Mouse (Mus musculus): ENCODE data around the gene Kpna6. TPM values are rescaled to one million over a fixed set of nuclear protein-coding genes. Genes with fewer than 3 reads are reported as not detected.

Kpna6 gene
- polyA plus RNA-seq, 1 experiment: 35.0 TPM

- WGBS: 42% methylated on average over 1 of the region's 1 CpGs
- no peak for DNase-seq
Measured at GRCm38 (mm10) chr4:129700216-129700615, 27.6 kb upstream of the Kpna6 start.

GRCm38 (mm10) chr4:129697191-129697590 lies 24.6 kb upstream of the Kpna6 start:
- TF ChIP-seq CTCF (conservative IDR thresholded peaks at IDR 0.05; ENCODE audit: insufficient read depth, insufficient read length, low read depth, low read length) (no peak), POLR2A (IDR thresholded peaks at IDR 0.05; ENCODE audit: low read depth, low read length) (no peak)
- Histone ChIP-seq H3K4me1 (ENCODE audit: control insufficient read depth, insufficient read depth, low read length) (peaks cover 4% of the 10 kb centered on the region; the same call in 1 of the 2 replicates), H3K36me3 (ENCODE audit: control insufficient read depth, insufficient read depth, low read length) (no peaks in the 10 kb centered on the region), H3K27me3 (replicated peaks; ENCODE audit: control insufficient read depth, insufficient read depth, low read length) (no peaks in the 10 kb centered on the region), H3K27ac (ENCODE audit: insufficient read depth, low read depth, low read length) (peak overlapping the region; percentile 47; the same call in 1 of the 2 replicates), H3K4me3 (ENCODE audit: insufficient read depth, low read depth, low read length) (no peak overlapping the region)
- WGBS: 84% methylated on average over 7 of the region's 7 CpGs
- no peak for DNase-seq

More at GRCm38 (mm10) chr4:129700216-129700615, 27.6 kb upstream of the Kpna6 start:
- H3K27ac ChIP-seq (ENCODE audit: insufficient read depth, low read depth, low read length): no peak overlapping the region
- H3K36me3 ChIP-seq (ENCODE audit: control insufficient read depth, insufficient read depth, low read length): no peaks in the 10 kb centered on the region; the same call in 1 of the 2 replicates
- H3K4me1 ChIP-seq (ENCODE audit: control insufficient read depth, insufficient read depth, low read length): peaks cover 4% of the 10 kb centered on the region; the same call in 1 of the 2 replicates
- H3K27me3 ChIP-seq (replicated peaks; ENCODE audit: control insufficient read depth, insufficient read depth, low read length): no peaks in the 10 kb centered on the region
- TF ChIP-seq POLR2A (IDR thresholded peaks at IDR 0.05; ENCODE audit: low read depth, low read length) (no peak), CTCF (conservative IDR thresholded peaks at IDR 0.05; ENCODE audit: insufficient read depth, insufficient read length, low read depth, low read length) (no peak)
- no peak overlapping the region for H3K4me3 ChIP-seq (ENCODE audit: insufficient read depth, low read depth, low read length)

GRCm38 (mm10) chr4:129696158-129696985 lies 23.8 kb upstream of the Kpna6 start, which contains the start of gene Tmem39b:
Tmem39b (minus strand) TSS chr4:129696838.
- peak; percentile 95 for DNase-seq
- no peak for TF ChIP-seq CTCF (conservative IDR thresholded peaks at IDR 0.05; ENCODE audit: insufficient read depth, insufficient read length, low read depth, low read length)
- no peak for TF ChIP-seq POLR2A (IDR thresholded peaks at IDR 0.05; ENCODE audit: low read depth, low read length)
- H3K36me3 ChIP-seq (ENCODE audit: control insufficient read depth, insufficient read depth, low read length): no peaks in the 10 kb centered on the region
- peaks cover 4% of the 10 kb centered on the region; the same call in 1 of the 2 replicates for H3K4me1 ChIP-seq (ENCODE audit: control insufficient read depth, insufficient read depth, low read length)
- no peaks in the 10 kb centered on the region for H3K27me3 ChIP-seq (replicated peaks; ENCODE audit: control insufficient read depth, insufficient read depth, low read length)
- 2% methylated on average over 55 of the region's 57 CpGs for WGBS
- H3K4me3 ChIP-seq (ENCODE audit: insufficient read depth, low read depth, low read length): peak within 1 kb of the TSS; percentile 64
- peak within 1 kb of the TSS; percentile 47 for H3K27ac ChIP-seq (ENCODE audit: insufficient read depth, low read depth, low read length)

GRCm38 (mm10) chr4:129695815-129696157 lies 23.2 kb upstream of the Kpna6 start:
- Histone ChIP-seq H3K36me3 (ENCODE audit: control insufficient read depth, insufficient read depth, low read length) (no peaks in the 10 kb centered on the region), H3K27me3 (replicated peaks; ENCODE audit: control insufficient read depth, insufficient read depth, low read length) (no peaks in the 10 kb centered on the region), H3K4me3 (ENCODE audit: insufficient read depth, low read depth, low read length) (peak overlapping the region; percentile 64), H3K4me1 (ENCODE audit: control insufficient read depth, insufficient read depth, low read length) (peaks cover 4% of the 10 kb centered on the region; the same call in 1 of the 2 replicates), H3K27ac (ENCODE audit: insufficient read depth, low read depth, low read length) (peak overlapping the region; percentile 29)
- TF ChIP-seq POLR2A (IDR thresholded peaks at IDR 0.05; ENCODE audit: low read depth, low read length): no peak
- TF ChIP-seq CTCF (conservative IDR thresholded peaks at IDR 0.05; ENCODE audit: insufficient read depth, insufficient read length, low read depth, low read length): no peak
- DNase-seq: no peak
- 10% methylated on average over 6 of the region's 6 CpGs for WGBS

GRCm38 (mm10) chr4:129684531-129684930 lies 12.0 kb upstream of the Kpna6 start:
- Histone ChIP-seq H3K36me3 (ENCODE audit: control insufficient read depth, insufficient read depth, low read length) (no peaks in the 10 kb centered on the region), H3K4me1 (ENCODE audit: control insufficient read depth, insufficient read depth, low read length) (peaks cover 16% of the 10 kb centered on the region; the same call in 1 of the 2 replicates), H3K27ac (ENCODE audit: insufficient read depth, low read depth, low read length) (peak overlapping the region; percentile 86), H3K27me3 (replicated peaks; ENCODE audit: control insufficient read depth, insufficient read depth, low read length) (no peaks in the 10 kb centered on the region), H3K4me3 (ENCODE audit: insufficient read depth, low read depth, low read length) (peak overlapping the region; percentile 40)
- WGBS: 53% methylated on average over 6 of the region's 6 CpGs
- DNase-seq: peak; percentile 76
- no peak for TF ChIP-seq POLR2A (IDR thresholded peaks at IDR 0.05; ENCODE audit: low read depth, low read length)
- TF ChIP-seq CTCF (conservative IDR thresholded peaks at IDR 0.05; ENCODE audit: insufficient read depth, insufficient read length, low read depth, low read length): no peak

- Histone ChIP-seq H3K4me1 (ENCODE audit: control insufficient read depth, insufficient read depth, low read length) (peaks cover 16% of the 10 kb centered on the region; the same call in 1 of the 2 replicates), H3K4me3 (ENCODE audit: insufficient read depth, low read depth, low read length) (peak overlapping the region; percentile 40), H3K27me3 (replicated peaks; ENCODE audit: control insufficient read depth, insufficient read depth, low read length) (no peaks in the 10 kb centered on the region), H3K27ac (ENCODE audit: insufficient read depth, low read depth, low read length) (peak overlapping the region; percentile 86), H3K36me3 (ENCODE audit: control insufficient read depth, insufficient read depth, low read length) (no peaks in the 10 kb centered on the region)
- WGBS: 39% methylated on average over 11 of the region's 11 CpGs
- TF ChIP-seq CTCF (conservative IDR thresholded peaks at IDR 0.05; ENCODE audit: insufficient read depth, insufficient read length, low read depth, low read length) (no peak), POLR2A (IDR thresholded peaks at IDR 0.05; ENCODE audit: low read depth, low read length) (no peak)
- peak; percentile 91 for DNase-seq
Measured at GRCm38 (mm10) chr4:129683901-129684493, 11.4 kb upstream of the Kpna6 start.

- H3K36me3 ChIP-seq (ENCODE audit: control insufficient read depth, insufficient read depth, low read length): no peaks in the 10 kb centered on the region
- no peak overlapping the region for H3K4me3 ChIP-seq (ENCODE audit: insufficient read depth, low read depth, low read length)
- TF ChIP-seq CTCF (conservative IDR thresholded peaks at IDR 0.05; ENCODE audit: insufficient read depth, insufficient read length, low read depth, low read length) (no peak; the same call in 1 of the 2 replicates), POLR2A (IDR thresholded peaks at IDR 0.05; ENCODE audit: low read depth, low read length) (no peak)
- H3K27me3 ChIP-seq (replicated peaks; ENCODE audit: control insufficient read depth, insufficient read depth, low read length): no peaks in the 10 kb centered on the region
- DNase-seq: no peak
- H3K4me1 ChIP-seq (ENCODE audit: control insufficient read depth, insufficient read depth, low read length): peaks cover 16% of the 10 kb centered on the region; the same call in 1 of the 2 replicates
- WGBS: 77% methylated on average over 11 of the region's 11 CpGs
- no peak overlapping the region for H3K27ac ChIP-seq (ENCODE audit: insufficient read depth, low read depth, low read length)
Measured at GRCm38 (mm10) chr4:129681837-129682236, 9.3 kb upstream of the Kpna6 start.

Measured in kidney, adult 2 months (tissue).